Mouse (Mus musculus) thymus, adult 2 months (tissue): ENCODE results near the gene Rab22a.

Experiments used
- CTCF ChIP-seq: fragments of 200-500 bp; IDR thresholded peaks from 2 replicates; pipeline ENCODE4 v1.5.1; 2012; ENCODE audit warnings: mild to moderate bottlenecking, control low read depth, low read length, moderate library complexity, borderline replicate concordance; ENCODE audit not compliant: control insufficient read depth, poor library complexity, insufficient read depth; ENCODE audit errors: extremely low read depth
- POLR2A ChIP-seq: fragments of 200-500 bp; IDR thresholded peaks from 2 replicates; pipeline ENCODE4 v1.6.1; 2012; ENCODE audit warnings: mild to moderate bottlenecking, low read length, control low read depth, moderate library complexity; ENCODE audit not compliant: control insufficient read depth, poor library complexity, insufficient read depth; ENCODE audit errors: extremely low read depth

DNA sequence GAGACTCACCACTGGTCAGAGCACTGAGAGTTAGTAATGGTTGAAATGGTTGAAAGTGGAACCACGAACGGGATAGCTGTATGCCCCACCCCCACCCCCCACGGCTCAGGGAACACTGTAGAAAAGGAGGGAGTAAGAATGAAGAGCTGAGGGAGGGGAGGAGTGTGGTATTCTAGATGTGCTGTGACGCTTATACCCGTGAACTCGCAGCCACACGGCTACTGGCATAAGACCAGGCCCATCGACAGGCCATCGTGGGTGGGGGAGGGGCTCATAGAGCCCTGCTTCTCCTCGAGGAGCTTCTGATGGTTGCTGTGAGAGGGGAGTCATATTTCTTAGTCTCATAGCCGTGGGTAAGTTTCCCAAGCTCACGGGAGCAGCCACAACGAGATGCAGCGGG, 64.8 kb downstream of the Rab22a start:
- TF ChIP-seq CTCF: no peak
- no peak for TF ChIP-seq POLR2A
